Mouse (Mus musculus) olfactory bulb, adult 2 months (tissue): Measurements from ENCODE around the gene Anxa4. TPM values are rescaled to one million over a fixed set of nuclear protein-coding genes. Genes with fewer than 3 reads are reported as not detected.

Experiments
- H3K27ac ChIP-seq: fragments of 200-500 bp; 2 replicates; pipeline ENCODE4 v1.5.1; 2012; ENCODE audit warnings: low read depth, low read length; ENCODE audit not compliant: insufficient read depth
- H3K4me1 ChIP-seq: fragments of 200-500 bp; 2 replicates; pipeline ENCODE4 v1.6.1; 2012; ENCODE audit warnings: low read length; ENCODE audit not compliant: control insufficient read depth, insufficient read depth
- H3K4me3 ChIP-seq: fragments of 200-500 bp; 2 replicates; pipeline ENCODE4 v1.5.1; 2012; ENCODE audit warnings: mild to moderate bottlenecking, low read depth, low read length, moderate library complexity; ENCODE audit not compliant: insufficient read depth
- CTCF ChIP-seq: fragments of 200-500 bp; IDR thresholded peaks from 2 replicates; pipeline ENCODE4 v1.5.1; 2012; ENCODE audit warnings: low read depth, mild to moderate bottlenecking, low read length, moderate library complexity; ENCODE audit not compliant: insufficient read depth
- POLR2A ChIP-seq: fragments of 200-500 bp; IDR thresholded peaks from 2 replicates; pipeline ENCODE4 v1.6.1; 2012; ENCODE audit warnings: mild to moderate bottlenecking, low read depth, low read length, moderate library complexity; ENCODE audit not compliant: insufficient read depth
- WGBS: fragments of 180-500 bp; shearing (Covaris S2); methylation state at CpG from one replicate; pipeline ENCODE4 v1.1.7; 2018; 5-methylcytosine and 5-hydroxymethylcytosine counted together
- polyA plus RNA-seq: library from polyadenylated mRNA; stranded (reverse); fragments of >200 nt; gene quantifications from 2 replicates; pipeline ENCODE4 v1.2.4, GENCODE M21; 2012; ENCODE audit warnings: low replicate concordance; ENCODE audit not compliant: missing spikeins, insufficient read depth, insufficient read length

Gene Anxa4
- polyA plus RNA-seq, 1 experiment: not detected

DNA sequence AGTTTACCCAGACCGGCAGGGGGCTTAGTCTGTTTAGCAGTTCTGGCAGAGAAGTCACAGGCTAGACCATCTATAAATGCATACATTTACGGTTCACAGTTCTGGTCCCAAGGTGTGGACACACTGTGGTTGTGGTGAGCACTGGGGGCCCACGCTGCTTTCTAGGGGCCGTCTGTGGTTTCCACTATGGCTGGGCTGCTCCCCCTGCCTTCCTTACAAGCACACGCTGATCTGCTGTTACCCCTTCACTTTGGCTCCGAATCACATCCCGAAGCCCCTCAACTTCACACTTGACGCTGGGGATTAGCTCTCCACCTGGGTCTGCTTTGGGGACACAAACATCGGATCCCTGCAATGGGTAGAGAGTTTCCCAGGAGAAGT is 29.7 kb upstream of the Anxa4 start:
- Histone ChIP-seq H3K4me1 (peaks cover 15% of the 10 kb centered on the region), H3K4me3 (no peak overlapping the region; the same call in 1 of the 2 replicates), H3K27ac (no peak overlapping the region)
- no peak for TF ChIP-seq POLR2A
- WGBS: 44% methylated on average over 9 of the region's 9 CpGs

DNA sequence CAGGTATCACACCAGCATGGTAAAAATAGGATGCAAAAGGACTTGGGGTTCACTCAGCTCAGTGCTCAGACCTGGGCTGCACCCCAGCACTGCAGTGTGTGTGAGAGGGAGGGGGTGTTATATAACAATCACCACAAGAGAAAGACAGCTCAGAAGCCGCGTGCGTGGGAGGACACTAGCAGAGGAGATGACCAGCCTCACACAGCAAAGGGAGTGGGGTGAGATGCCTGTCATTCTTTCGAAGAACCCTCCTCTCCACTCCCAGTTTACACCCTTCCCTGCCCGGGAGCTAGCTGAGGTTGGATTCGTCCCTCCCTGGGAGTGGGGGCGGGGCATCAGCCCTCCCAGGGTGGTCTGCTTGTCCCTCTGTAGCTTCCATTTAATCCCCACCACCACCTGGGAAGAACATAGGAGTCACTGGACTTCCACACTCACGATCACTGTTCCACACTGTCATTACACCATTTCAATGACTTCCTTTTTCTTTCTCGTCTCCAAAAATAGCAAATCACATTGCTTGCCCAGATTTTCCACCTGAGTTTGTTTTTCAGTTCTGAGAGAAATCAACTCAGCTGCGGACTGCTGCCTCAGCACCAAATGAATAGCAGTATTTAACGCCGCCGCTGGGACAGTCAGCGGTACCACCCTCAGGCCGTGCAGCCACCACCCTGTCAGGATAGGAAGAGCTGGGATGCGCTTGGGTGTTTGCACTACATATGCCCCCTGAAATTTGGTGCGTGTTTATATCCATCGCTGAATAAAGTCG is 29.1 kb upstream of the Anxa4 start:
- TF ChIP-seq CTCF (no peak), POLR2A (no peak)

DNA sequence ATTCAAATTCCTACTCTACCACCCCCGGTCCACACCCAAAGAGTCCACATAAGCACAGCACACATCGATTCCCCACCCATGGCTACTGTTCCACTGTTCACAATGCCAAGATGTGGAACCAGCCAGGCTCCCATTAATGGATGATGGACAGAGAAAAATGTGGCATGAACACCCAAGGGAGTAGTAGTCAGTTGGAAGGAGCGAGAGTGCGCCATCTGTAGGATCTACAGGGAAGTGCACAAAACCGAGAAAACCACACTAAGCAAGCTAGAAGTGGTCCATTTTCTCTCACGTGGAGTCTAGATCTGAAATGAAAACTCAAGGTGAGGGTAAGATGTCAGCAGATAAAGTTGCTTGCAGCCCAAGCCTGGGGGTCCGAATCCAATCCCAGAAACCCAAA is 27.3 kb upstream of the Anxa4 start:
- Histone ChIP-seq H3K27ac (no peak overlapping the region), H3K4me1 (peaks cover 17% of the 10 kb centered on the region), H3K4me3 (no peak overlapping the region)
- TF ChIP-seq CTCF: no peak
- no peak for TF ChIP-seq POLR2A
- WGBS: 76% methylated on average over 7 of the region's 7 CpGs

More for the DNA sequence above, 29.1 kb upstream of the Anxa4 start:
- peak overlapping the region; percentile 42 for H3K4me3 ChIP-seq
- H3K4me1 ChIP-seq: peaks cover 15% of the 10 kb centered on the region
- H3K27ac ChIP-seq: peak overlapping the region; percentile 61; the same call in 1 of the 2 replicates
- 2% methylated on average over 19 of the region's 19 CpGs for WGBS

DNA sequence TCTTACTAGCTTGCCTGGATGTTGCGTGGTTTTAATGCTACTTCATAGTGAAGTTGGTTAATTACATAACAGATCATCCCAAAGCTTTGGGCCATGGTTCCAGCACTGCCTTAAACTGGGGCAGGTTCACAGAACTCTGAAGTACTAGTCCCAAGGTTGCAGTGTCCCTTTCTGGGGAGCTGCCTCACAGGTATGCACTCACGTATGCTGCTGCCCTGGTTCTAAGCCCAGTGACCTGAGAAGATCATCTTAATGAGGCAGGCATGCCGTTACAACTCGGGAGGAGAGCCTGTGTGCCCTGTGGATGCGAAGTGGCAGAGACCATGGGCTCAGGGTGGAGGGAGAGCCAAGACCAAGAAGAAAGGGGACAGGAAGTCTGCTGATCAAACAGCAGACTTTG is 26.5 kb upstream of the Anxa4 start:
- 86% methylated on average over 5 of the region's 5 CpGs for WGBS
- H3K4me3 ChIP-seq: no peak overlapping the region
- H3K4me1 ChIP-seq: peaks cover 19% of the 10 kb centered on the region
- TF ChIP-seq POLR2A (no peak), CTCF (no peak)
- no peak overlapping the region for H3K27ac ChIP-seq

DNA sequence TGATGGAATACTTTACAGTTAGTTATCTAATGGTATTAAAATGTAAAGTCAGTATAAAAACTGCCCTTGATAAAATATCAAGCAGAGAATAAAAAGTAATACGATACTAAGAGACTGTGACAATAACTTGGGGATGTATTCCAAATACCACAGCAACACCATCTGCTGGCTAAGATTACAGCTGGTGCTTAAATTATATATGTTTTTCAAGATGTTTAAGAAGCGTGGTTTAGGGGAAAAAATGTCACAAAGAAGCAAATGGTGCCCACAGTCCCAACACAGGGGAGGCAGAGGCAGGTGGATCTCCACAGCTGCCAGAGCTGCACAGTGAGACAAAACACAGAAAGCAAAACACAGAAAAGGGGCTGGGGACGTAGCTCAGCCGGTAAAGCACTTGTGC is 25.5 kb upstream of the Anxa4 start:
- Histone ChIP-seq H3K4me3 (no peak overlapping the region), H3K4me1 (peaks cover 19% of the 10 kb centered on the region), H3K27ac (no peak overlapping the region)
- TF ChIP-seq CTCF: no peak
- no peak for TF ChIP-seq POLR2A
- 78% methylated on average over 4 of the region's 4 CpGs for WGBS

DNA sequence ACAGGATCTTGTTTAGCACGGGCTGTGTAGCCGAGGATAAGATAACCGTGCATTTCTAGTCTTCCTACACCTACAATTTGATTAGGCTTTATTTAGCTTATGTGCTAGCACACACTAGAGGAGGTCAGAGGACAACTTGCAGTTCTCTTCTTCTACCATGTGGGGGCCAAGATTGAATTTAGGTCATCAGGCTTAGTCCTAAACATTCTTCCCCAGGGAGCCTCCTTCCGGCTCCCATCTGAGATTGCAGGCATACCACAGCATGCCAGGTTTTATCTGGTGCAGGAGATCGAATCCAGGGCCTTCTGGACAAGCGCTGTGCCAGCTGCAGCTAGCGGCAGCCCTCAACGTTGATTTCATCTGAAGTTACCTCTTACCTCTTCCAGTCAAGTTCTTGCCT is 23.2 kb upstream of the Anxa4 start:
- Histone ChIP-seq H3K4me1 (peaks cover 4% of the 10 kb centered on the region; the same call in 1 of the 2 replicates), H3K4me3 (no peak overlapping the region), H3K27ac (no peak overlapping the region)
- WGBS: 36% methylated on average over 8 of the region's 8 CpGs
- TF ChIP-seq CTCF (no peak), POLR2A (no peak)

DNA sequence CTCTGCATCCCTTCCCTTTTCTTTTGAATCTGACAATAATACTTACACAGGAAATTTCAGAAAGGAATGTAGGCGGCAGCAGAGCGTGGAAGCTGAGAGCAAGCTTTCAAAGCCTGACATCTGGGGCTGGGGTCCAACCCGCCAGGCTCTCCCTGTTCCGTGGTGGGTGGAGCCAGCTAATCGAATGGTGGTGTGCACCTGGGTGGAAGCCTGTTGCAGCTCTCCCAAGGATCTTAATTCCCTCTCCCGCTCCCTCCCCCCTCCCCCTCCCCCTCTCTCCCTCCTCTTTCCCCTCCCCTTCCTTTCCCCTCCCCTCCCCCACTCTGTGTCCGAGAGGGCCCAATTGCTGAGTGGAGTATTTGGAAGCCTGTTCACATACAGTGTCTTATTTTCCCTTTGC is 22.1 kb upstream of the Anxa4 start:
- Histone ChIP-seq H3K4me1 (peaks cover 4% of the 10 kb centered on the region; the same call in 1 of the 2 replicates), H3K4me3 (no peak overlapping the region), H3K27ac (no peak overlapping the region)
- WGBS: 13% methylated on average over 7 of the region's 7 CpGs
- TF ChIP-seq CTCF (no peak), POLR2A (no peak)

DNA sequence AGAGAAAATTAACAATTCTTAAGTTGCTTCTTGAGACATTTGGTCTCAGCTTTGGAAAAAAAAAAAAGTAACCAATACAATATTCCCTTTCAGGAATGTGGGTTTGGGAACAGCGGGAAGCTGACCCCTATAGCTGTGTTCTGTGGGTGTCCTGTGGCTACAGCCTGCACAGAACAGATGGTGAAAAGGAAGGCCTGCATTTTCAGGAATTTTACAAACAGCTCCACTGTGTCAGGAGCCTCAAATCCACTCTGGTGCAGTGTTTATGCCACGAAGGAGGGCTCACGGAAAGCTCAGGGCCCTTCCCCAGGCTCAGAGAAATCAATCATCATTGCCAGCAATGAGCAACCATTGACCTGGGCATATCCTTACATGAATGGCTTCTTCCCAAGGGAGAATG is 21.5 kb upstream of the Anxa4 start:
- H3K4me3 ChIP-seq: no peak overlapping the region
- 76% methylated on average over 3 of the region's 3 CpGs for WGBS
- H3K27ac ChIP-seq: no peak overlapping the region
- TF ChIP-seq CTCF: no peak
- TF ChIP-seq POLR2A: no peak
- H3K4me1 ChIP-seq: peaks cover 7% of the 10 kb centered on the region; the same call in 1 of the 2 replicates

DNA sequence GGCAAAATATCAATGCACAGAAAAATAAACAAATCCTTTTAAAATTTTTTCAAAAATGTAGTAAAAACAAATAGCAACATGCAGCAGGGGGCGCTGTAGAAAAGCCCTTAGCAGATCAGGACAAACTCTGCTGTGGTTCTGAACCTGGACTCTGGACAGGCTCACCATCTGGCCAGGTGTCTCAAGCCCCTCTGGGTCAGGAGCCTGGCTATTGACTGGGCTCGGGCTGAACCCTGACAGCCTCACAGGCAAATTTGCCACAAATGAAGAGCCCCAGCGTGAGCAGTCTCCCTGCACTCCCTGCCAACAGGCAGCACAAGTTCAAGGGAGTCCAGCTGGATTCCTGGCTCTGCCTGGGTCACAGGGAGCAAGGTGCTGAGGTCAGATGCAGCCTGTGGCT is 20.0 kb upstream of the Anxa4 start:
- Histone ChIP-seq H3K4me3 (no peak overlapping the region), H3K4me1 (peaks cover 10% of the 10 kb centered on the region; the same call in 1 of the 2 replicates), H3K27ac (no peak overlapping the region)
- 32% methylated on average over 3 of the region's 3 CpGs for WGBS
- no peak for TF ChIP-seq POLR2A
- no peak for TF ChIP-seq CTCF

DNA sequence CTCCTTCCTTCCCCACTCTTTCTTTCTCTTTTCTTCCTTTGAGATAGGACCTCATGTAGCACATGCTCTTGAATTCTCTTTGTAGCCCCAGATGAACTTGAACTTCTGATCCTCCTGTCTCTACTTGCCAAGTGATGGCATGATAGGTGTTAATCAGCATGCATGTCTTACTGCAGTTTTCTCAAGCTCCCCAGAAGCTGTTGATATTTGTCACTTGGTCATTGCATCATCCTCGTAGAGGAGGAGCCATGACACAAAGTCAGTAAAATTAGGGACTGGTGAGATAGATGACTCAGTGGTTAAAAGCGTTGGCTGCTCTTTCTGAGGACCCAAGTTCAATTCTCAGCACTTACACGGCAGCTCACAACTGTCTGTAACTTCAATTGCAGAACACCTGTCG is 19.5 kb upstream of the Anxa4 start:
- TF ChIP-seq CTCF (no peak), POLR2A (no peak)
- Histone ChIP-seq H3K4me3 (no peak overlapping the region), H3K27ac (no peak overlapping the region), H3K4me1 (peaks cover 10% of the 10 kb centered on the region; the same call in 1 of the 2 replicates)
- 52% methylated on average over 4 of the region's 4 CpGs for WGBS
